Mouse (Mus musculus) intestine, embryonic 16.5 days (tissue): Measurements from ENCODE around the gene Pi4k2b. TPM values are rescaled to one million over a fixed set of nuclear protein-coding genes. Genes with fewer than 3 reads are reported as not detected.
A peak's percentile ranks its signal among the peaks of the same experiment; 100 is the strongest.
"Not testable (repeated sequence)": the region's sequence is repeated elsewhere in the genome, so short reads cannot be mapped to it uniquely, and the experiment has no call there.

ENCODE experiments used
- ATAC-seq: fragments of 200-750 bp; cut with Nextera tagmentation; 2 replicates; pipeline ENCODE4 v1.8.0; 2017; ENCODE audit warnings: moderate TSS enrichment, moderate library complexity
- H3K27ac ChIP-seq: fragments of 300-500 bp; sonication (generic); 2 replicates; pipeline ENCODE4 v1.5.1; 2014; ENCODE audit warnings: mild to moderate bottlenecking, low read length
- H3K27me3 ChIP-seq: fragments of 300-500 bp; sonication (generic); replicated peaks from 2 replicates; pipeline ENCODE4 v1.6.1; 2014; ENCODE audit warnings: low read length, control low read depth, mixed read lengths; ENCODE audit not compliant: control insufficient read depth, insufficient read depth
- H3K36me3 ChIP-seq: fragments of 300-500 bp; sonication (generic); 2 replicates; pipeline ENCODE4 v1.6.1; 2014; ENCODE audit warnings: low read length, control low read depth; ENCODE audit not compliant: control insufficient read depth, insufficient read depth
- H3K4me1 ChIP-seq: fragments of 300-500 bp; sonication (generic); 2 replicates; pipeline ENCODE4 v1.6.1; 2014; ENCODE audit warnings: low read length, control low read depth, mixed read lengths; ENCODE audit not compliant: control insufficient read depth, insufficient read depth
- H3K4me2 ChIP-seq: fragments of 300-500 bp; sonication (generic); 2 replicates; pipeline ENCODE4 v1.6.1; 2014; ENCODE audit warnings: low read depth, low read length, control low read depth
- H3K4me3 ChIP-seq: fragments of 300-500 bp; sonication (generic); 2 replicates; pipeline ENCODE4 v1.5.1; 2014; ENCODE audit warnings: mild to moderate bottlenecking, low read length
- H3K9ac ChIP-seq: fragments of 300-500 bp; sonication (generic); 2 replicates; pipeline ENCODE4 v1.6.1; 2014; ENCODE audit warnings: low read depth, low read length
- H3K9me3 ChIP-seq: fragments of 300-500 bp; sonication (generic); 2 replicates; pipeline ENCODE4 v1.6.1; 2016; ENCODE audit warnings: low read length, control low read depth; ENCODE audit not compliant: control insufficient read depth
- WGBS: fragments of 180-500 bp; shearing (Covaris S2); extraction: QIAGEN DNeasy Blood & Tissue Kit; methylation state at CpG from one replicate; pipeline ENCODE4 v1.1.7; 2014; 5-methylcytosine and 5-hydroxymethylcytosine counted together
- polyA plus RNA-seq: library from polyadenylated mRNA; unstranded; fragments of >200 nt; fragmentation: Nextera tagmentation; extraction: Ambion mirVana; gene quantifications from 2 replicates; pipeline ENCODE4 v1.2.1, GENCODE M21; 2015

The Pi4k2b gene
- polyA plus RNA-seq, result 15.5 and 20.2 TPM in 2 replicates

GRCm38 (mm10) chr5:52741391-52742111 lies at the start of gene Pi4k2b:
Gene Pi4k2b (plus strand): TSS chr5:52741574.
- under 1% methylated on average over 68 of the region's 75 CpGs for WGBS
- peak within 1 kb of the TSS; percentile 74 for H3K4me2 ChIP-seq
- H3K27ac ChIP-seq, result peak within 1 kb of the TSS; percentile 81
- H3K9me3 ChIP-seq, result no peaks in the 10 kb centered on the region
- peak; percentile 92 for ATAC-seq
- H3K27me3 ChIP-seq, result no peaks in the 10 kb centered on the region
- no peaks in the 10 kb centered on the region for H3K36me3 ChIP-seq
- peak within 1 kb of the TSS; percentile 91 for H3K9ac ChIP-seq
- peaks cover 3% of the 10 kb centered on the region for H3K4me1 ChIP-seq
- H3K4me3 ChIP-seq, result peak within 1 kb of the TSS; percentile 89

GRCm38 (mm10) chr5:52697291-52697690 lies 44.1 kb upstream of the Pi4k2b start:
- H3K9me3 ChIP-seq, result no peaks in the 10 kb centered on the region
- no peaks in the 10 kb centered on the region for H3K27me3 ChIP-seq
- no peak overlapping the region for H3K27ac ChIP-seq
- ATAC-seq, result peak; percentile 93
- H3K4me3 ChIP-seq, result no peak overlapping the region
- no peak overlapping the region for H3K4me2 ChIP-seq
- 87% methylated on average over 1 of the region's 1 CpGs for WGBS
- no peaks in the 10 kb centered on the region for H3K4me1 ChIP-seq
- H3K9ac ChIP-seq, result no peak overlapping the region
- no peaks in the 10 kb centered on the region for H3K36me3 ChIP-seq

- H3K4me2 ChIP-seq, H3K4me3 ChIP-seq, H3K9ac ChIP-seq, H3K9me3 ChIP-seq, H3K27me3 ChIP-seq, H3K27ac ChIP-seq, H3K36me3 ChIP-seq, H3K4me1 ChIP-seq: not testable (repeated sequence)
- 75% methylated on average over 7 of the region's 7 CpGs for WGBS
- peak; percentile 53; the same call in 1 of the 2 replicates for ATAC-seq
Observed at GRCm38 (mm10) chr5:52697882-52698440, 43.4 kb upstream of the Pi4k2b start.

- Histone ChIP-seq H3K27ac (no peak overlapping the region), H3K36me3 (no peaks in the 10 kb centered on the region), H3K9ac (no peak overlapping the region), H3K4me1 (no peaks in the 10 kb centered on the region), H3K9me3 (no peaks in the 10 kb centered on the region), H3K4me3 (no peak overlapping the region), H3K27me3 (no peaks in the 10 kb centered on the region), H3K4me2 (no peak overlapping the region)
- WGBS, result 60% methylated on average over 4 of the region's 4 CpGs
- ATAC-seq, result no peak
Observed at GRCm38 (mm10) chr5:52704562-52704961, 36.8 kb upstream of the Pi4k2b start.

DNA sequence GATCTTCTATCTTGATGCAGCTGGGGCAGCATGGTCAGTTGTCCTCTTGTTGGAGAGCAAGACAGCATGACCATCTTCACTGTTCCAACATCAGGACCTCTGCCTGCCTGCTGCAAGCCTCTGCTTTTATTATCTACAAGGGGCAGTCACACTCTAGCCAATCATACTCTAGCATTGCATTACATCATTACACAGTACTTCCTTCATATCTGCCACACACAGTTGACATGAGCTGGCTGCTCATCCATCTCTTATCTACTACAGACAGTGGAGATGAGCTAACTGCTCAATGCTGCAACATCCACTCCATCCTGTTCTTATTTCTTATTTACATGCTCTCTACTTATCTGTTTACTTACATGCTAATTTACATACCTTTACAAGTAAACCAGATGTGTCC lies 28.7 kb upstream of the Pi4k2b start:
- Histone ChIP-seq H3K27ac (no peak overlapping the region), H3K4me3 (no peak overlapping the region), H3K27me3 (no peaks in the 10 kb centered on the region), H3K9ac (no peak overlapping the region), H3K9me3 (no peaks in the 10 kb centered on the region), H3K36me3 (no peaks in the 10 kb centered on the region), H3K4me2 (no peak overlapping the region), H3K4me1 (no peaks in the 10 kb centered on the region)
- ATAC-seq, result peak; percentile 34; the same call in 1 of the 2 replicates

DNA sequence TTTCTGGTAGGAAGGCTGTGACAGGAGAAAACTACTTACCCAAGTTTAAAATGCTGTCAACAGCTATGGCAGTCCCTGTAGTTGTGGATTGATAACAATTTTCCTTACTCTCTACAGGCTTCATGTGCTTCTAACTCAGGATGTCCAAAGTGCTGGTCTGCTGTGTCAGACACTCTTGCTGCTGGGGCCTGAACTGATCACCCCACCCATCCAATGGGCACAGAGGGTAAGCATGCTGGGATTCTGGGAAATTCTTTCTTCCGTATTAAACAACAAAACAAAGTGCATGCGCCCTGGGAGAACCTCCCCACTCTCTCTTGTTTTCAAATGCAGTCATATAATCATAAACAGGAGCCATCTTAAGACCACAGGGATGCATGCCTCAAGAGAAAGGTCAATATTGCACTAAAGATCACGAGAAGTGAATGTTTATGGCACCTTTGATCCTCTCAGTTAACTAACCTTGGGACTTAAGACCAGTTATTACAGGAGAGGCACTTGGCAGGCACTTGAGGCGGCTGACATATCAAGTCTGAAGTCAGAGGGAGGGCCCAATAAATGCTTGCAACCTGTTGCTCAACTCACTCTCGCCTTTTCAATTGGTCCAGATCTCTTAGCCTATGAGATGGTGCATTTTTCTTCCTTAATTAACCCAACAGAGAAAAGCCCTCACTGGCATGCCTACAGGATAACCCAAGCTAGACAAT lies 24.5 kb upstream of the Pi4k2b start:
- Histone ChIP-seq H3K4me3 (no peak overlapping the region), H3K4me1 (no peaks in the 10 kb centered on the region), H3K36me3 (no peaks in the 10 kb centered on the region), H3K4me2 (no peak overlapping the region), H3K27ac (no peak overlapping the region), H3K27me3 (no peaks in the 10 kb centered on the region), H3K9me3 (no peaks in the 10 kb centered on the region), H3K9ac (no peak overlapping the region)
- ATAC-seq, result peak; percentile 94
- WGBS, result 51% methylated on average over 5 of the region's 5 CpGs

GRCm38 (mm10) chr5:52721003-52721402 lies 20.4 kb upstream of the Pi4k2b start:
- Histone ChIP-seq H3K36me3 (no peaks in the 10 kb centered on the region), H3K27ac (no peak overlapping the region), H3K4me2 (no peak overlapping the region), H3K4me1 (no peaks in the 10 kb centered on the region), H3K4me3 (no peak overlapping the region), H3K9ac (no peak overlapping the region), H3K27me3 (no peaks in the 10 kb centered on the region), H3K9me3 (no peaks in the 10 kb centered on the region)
- WGBS, result 67% methylated on average over 8 of the region's 8 CpGs
- ATAC-seq, result no peak

GRCm38 (mm10) chr5:52727747-52728146 lies 13.6 kb upstream of the Pi4k2b start:
- Histone ChIP-seq H3K4me2 (no peak overlapping the region), H3K4me3 (no peak overlapping the region), H3K9me3 (no peaks in the 10 kb centered on the region), H3K9ac (no peak overlapping the region), H3K27ac (no peak overlapping the region), H3K36me3 (no peaks in the 10 kb centered on the region), H3K4me1 (no peaks in the 10 kb centered on the region), H3K27me3 (no peaks in the 10 kb centered on the region)
- WGBS, result 82% methylated on average over 5 of the region's 5 CpGs
- no peak for ATAC-seq

DNA sequence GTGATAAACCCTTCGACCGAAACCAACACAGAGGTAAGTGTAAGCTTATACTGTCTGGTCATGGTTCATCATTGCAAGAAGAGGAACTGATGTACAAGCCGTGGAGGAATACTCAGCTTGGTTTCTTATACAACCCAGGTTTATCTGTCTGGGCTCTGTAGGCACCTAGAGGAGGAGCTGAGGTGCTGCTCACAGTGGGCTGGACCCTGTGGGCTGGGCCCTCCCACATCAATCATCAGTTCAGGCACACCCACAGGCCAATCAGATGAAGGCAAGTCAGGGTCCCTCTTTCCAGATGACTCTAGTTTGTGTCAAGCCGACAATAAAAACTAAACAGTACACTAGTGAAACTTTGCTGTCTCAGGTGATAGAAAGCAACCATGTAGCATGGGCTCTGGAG lies 8.6 kb upstream of the Pi4k2b start:
- Histone ChIP-seq H3K4me2 (no peak overlapping the region), H3K4me3 (no peak overlapping the region), H3K36me3 (no peaks in the 10 kb centered on the region), H3K9ac (no peak overlapping the region), H3K4me1 (no peaks in the 10 kb centered on the region), H3K27ac (no peak overlapping the region), H3K27me3 (no peaks in the 10 kb centered on the region), H3K9me3 (no peaks in the 10 kb centered on the region)
- 60% methylated on average over 4 of the region's 4 CpGs for WGBS
- no peak for ATAC-seq
